Mouse (Mus musculus) E14TG2a.4 (cell line): ENCODE results near the gene Frmd6.

Source experiments
- CTCF ChIP-seq: conservative IDR thresholded peaks from 2 replicates; pipeline ENCODE4 v1.5.1; 2014; ENCODE audit warnings: low read length
- NANOG ChIP-seq: IDR thresholded peaks from 2 replicates; pipeline ENCODE4 v1.6.1; 2014; ENCODE audit warnings: borderline replicate concordance, low read length, mixed read lengths

GRCm38 (mm10) chr12:70778271-70778670 lies 47.0 kb upstream of the Frmd6 start:
- TF ChIP-seq CTCF (no peak), NANOG (no peak)
